Mouse (Mus musculus): ENCODE data around the gene Rad51. TPM values are rescaled to one million over a fixed set of nuclear protein-coding genes. Genes with fewer than 3 reads are reported as not detected.

The Rad51 gene
- total and polyA plus RNA-seq, 2 experiments from 2014 or later = 8.1 to 10.9 TPM

DNA sequence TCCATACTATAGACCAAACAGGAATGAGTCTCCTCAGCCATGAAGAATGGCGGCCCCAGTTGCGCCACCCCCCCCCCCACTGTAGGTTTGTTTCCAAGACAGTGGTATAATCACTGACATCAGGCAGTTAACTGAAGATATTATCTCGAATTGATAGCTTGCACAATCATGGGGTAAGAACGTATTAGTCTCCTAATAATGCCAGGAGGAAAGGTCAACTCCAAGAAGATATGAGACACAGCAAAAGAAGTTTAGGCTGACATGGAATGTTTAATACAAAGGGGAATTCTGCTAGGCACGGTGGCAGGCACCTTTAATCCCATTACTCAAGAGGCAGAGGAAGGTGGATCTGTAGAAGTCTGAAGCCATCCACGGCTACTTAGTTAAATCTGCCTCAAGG is 33.8 kb downstream of the Rad51 start:
- Histone ChIP-seq H3K27me3 (ENCODE audit: control insufficient read depth, insufficient read depth, low read length) (no peaks in the 10 kb centered on the region), H3K27ac (ENCODE audit: low read depth) (no peak overlapping the region), H3K9ac (replicated peaks; ENCODE audit: low read depth, low read length) (no peak overlapping the region), H3K4me3 (ENCODE audit: low read depth, low read length) (no peak overlapping the region), H3K36me3 (replicated peaks; ENCODE audit: control insufficient read depth, insufficient read depth, low read length) (peaks cover 84% of the 10 kb centered on the region), H3K9me3 (replicated peaks; ENCODE audit: control insufficient read depth, low read length) (no peaks in the 10 kb centered on the region), H3K4me1 (ENCODE audit: control insufficient read depth, insufficient read depth) (no peaks in the 10 kb centered on the region), H3K4me2 (ENCODE audit: low read depth, low read length) (no peak overlapping the region)
- 77% methylated on average over 6 of the region's 6 CpGs for WGBS
- TF ChIP-seq CTCF (IDR thresholded peaks at IDR 0.05; ENCODE audit: low read depth) (no peak), EP300 (IDR thresholded peaks at IDR 0.05; ENCODE audit: low read depth) (no peak)
- DNase-seq (ENCODE audit: low spot score) (no peak), ATAC-seq (ENCODE audit: insufficient read depth, low read depth) (no peak)

DNA sequence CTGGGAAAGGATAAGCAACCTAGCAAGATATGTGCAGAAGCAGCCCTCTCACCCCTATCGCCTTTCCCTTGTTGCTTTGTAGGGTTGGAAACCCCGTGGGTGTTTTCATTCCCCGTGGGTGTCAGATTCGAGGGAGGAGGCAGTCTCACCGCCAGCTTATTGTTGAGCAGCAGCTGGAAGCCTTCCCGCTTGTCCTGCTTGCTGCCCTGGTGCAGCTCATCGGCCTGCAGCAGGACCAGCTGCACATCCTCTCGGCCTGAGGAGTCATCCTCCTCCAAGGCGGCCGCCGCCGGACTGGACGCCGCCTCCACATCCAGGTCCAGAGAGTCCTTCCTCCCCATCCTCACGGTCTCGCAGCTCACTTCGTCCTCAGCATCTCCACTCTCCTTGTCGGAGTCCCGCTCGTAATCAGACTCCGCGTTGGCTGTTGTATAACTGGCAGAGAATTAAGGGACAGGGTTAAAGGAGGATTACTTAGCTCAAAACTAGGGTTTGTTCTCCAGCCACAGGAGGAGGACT is 34.6 kb downstream of the Rad51 start:
- H3K9me3 ChIP-seq (replicated peaks; ENCODE audit: control insufficient read depth, low read length) = no peaks in the 10 kb centered on the region
- ATAC-seq (ENCODE audit: insufficient read depth, low read depth) (no peak), DNase-seq (ENCODE audit: low spot score) (peak; percentile 8)
- no peaks in the 10 kb centered on the region for H3K4me1 ChIP-seq (ENCODE audit: control insufficient read depth, insufficient read depth)
- H3K4me3 ChIP-seq (ENCODE audit: low read depth, low read length) = no peak overlapping the region
- WGBS = 72% methylated on average over 22 of the region's 22 CpGs
- no peak overlapping the region for H3K9ac ChIP-seq (replicated peaks; ENCODE audit: low read depth, low read length)
- H3K27ac ChIP-seq (ENCODE audit: low read depth) = no peak overlapping the region
- H3K27me3 ChIP-seq (ENCODE audit: control insufficient read depth, insufficient read depth, low read length) = no peaks in the 10 kb centered on the region
- H3K36me3 ChIP-seq (replicated peaks; ENCODE audit: control insufficient read depth, insufficient read depth, low read length) = peaks cover 83% of the 10 kb centered on the region
- H3K4me2 ChIP-seq (ENCODE audit: low read depth, low read length) = no peak overlapping the region
- TF ChIP-seq CTCF (IDR thresholded peaks at IDR 0.05; ENCODE audit: low read depth) = no peak
- TF ChIP-seq EP300 (IDR thresholded peaks at IDR 0.05; ENCODE audit: low read depth) = no peak

DNA sequence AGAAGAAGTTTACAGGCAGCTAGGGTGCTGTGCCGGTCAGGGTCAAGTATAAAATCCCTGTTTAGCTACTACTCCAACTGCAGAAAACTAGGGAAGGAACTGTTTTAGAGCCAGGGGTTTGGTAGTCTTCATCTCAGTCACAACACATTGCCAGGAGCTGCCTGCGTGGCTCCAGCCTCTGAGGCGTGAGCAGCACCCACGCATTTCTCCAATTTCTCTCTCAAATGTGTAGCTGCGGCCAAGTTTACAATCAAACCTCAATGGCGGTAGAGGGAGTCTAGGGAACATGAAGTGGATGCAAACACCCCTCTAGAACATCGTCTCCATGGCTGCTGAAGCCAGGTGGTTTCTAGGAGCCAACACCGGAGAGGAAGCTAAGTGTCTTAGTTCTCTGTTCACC is 35.2 kb downstream of the Rad51 start:
- Histone ChIP-seq H3K4me2 (ENCODE audit: low read depth, low read length) (no peak overlapping the region), H3K27me3 (ENCODE audit: control insufficient read depth, insufficient read depth, low read length) (no peaks in the 10 kb centered on the region), H3K27ac (ENCODE audit: low read depth) (no peak overlapping the region), H3K9me3 (replicated peaks; ENCODE audit: control insufficient read depth, low read length) (no peaks in the 10 kb centered on the region), H3K36me3 (replicated peaks; ENCODE audit: control insufficient read depth, insufficient read depth, low read length) (peaks cover 83% of the 10 kb centered on the region), H3K4me3 (ENCODE audit: low read depth, low read length) (no peak overlapping the region), H3K4me1 (ENCODE audit: control insufficient read depth, insufficient read depth) (no peaks in the 10 kb centered on the region), H3K9ac (replicated peaks; ENCODE audit: low read depth, low read length) (no peak overlapping the region)
- 82% methylated on average over 8 of the region's 8 CpGs for WGBS
- ATAC-seq (ENCODE audit: insufficient read depth, low read depth) (no peak), DNase-seq (ENCODE audit: low spot score) (no peak)
- TF ChIP-seq CTCF (IDR thresholded peaks at IDR 0.05; ENCODE audit: low read depth) (no peak), EP300 (IDR thresholded peaks at IDR 0.05; ENCODE audit: low read depth) (no peak)

DNA sequence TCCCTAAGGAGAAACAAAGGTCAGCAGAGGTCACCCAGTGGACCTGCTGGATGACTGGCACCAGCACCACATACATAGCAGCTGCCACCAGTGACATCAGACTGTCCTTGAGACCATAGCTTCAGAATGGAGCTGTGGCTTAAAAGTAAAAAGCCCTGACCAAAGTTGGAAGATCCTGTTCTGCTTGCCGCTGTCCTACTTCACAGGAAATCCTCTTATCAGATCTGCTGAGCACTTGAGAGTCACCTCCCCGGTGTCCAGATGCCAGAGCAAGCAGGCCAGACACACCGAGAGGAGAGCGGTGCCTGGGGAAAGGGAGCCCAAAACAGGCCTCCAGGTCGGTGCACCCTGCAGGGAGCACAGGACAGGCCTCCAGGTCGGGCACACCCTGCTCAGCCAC is 39.7 kb downstream of the Rad51 start:
- WGBS = 34% methylated on average over 6 of the region's 6 CpGs
- Histone ChIP-seq H3K4me1 (ENCODE audit: control insufficient read depth, insufficient read depth) (peaks cover 9% of the 10 kb centered on the region; the same call in 1 of the 2 replicates), H3K27me3 (ENCODE audit: control insufficient read depth, insufficient read depth, low read length) (no peaks in the 10 kb centered on the region), H3K36me3 (replicated peaks; ENCODE audit: control insufficient read depth, insufficient read depth, low read length) (peaks cover 62% of the 10 kb centered on the region), H3K27ac (ENCODE audit: low read depth) (no peak overlapping the region), H3K4me2 (ENCODE audit: low read depth, low read length) (no peak overlapping the region), H3K9ac (replicated peaks; ENCODE audit: low read depth, low read length) (no peak overlapping the region), H3K9me3 (replicated peaks; ENCODE audit: control insufficient read depth, low read length) (no peaks in the 10 kb centered on the region), H3K4me3 (ENCODE audit: low read depth, low read length) (no peak overlapping the region)
- DNase-seq (ENCODE audit: low spot score) (no peak), ATAC-seq (ENCODE audit: insufficient read depth, low read depth) (no peak)
- TF ChIP-seq EP300 (IDR thresholded peaks at IDR 0.05; ENCODE audit: low read depth) (no peak), CTCF (IDR thresholded peaks at IDR 0.05; ENCODE audit: low read depth) (no peak)

DNA sequence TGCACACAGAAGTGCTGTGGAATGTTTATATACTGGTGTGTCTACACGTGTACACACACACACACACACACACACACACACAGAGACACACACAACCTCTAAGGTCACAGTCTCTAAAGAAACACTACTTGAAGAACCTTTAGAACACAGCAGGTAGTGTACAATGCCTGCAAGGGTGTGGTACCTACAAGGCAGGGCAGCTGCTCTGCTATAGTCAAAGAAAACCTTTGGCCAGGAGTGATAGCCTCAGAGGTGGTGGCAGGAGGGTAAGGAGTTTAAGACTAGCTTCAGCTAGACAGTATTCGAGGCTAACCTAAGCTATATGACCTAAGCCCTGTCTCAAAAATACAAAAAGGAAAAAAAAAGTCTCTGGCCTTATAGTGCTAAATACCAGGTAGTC is 42.1 kb downstream of the Rad51 start:
- TF ChIP-seq CTCF (IDR thresholded peaks at IDR 0.05; ENCODE audit: low read depth) (no peak), EP300 (IDR thresholded peaks at IDR 0.05; ENCODE audit: low read depth) (no peak)
- Histone ChIP-seq H3K27me3 (ENCODE audit: control insufficient read depth, insufficient read depth, low read length) (no peaks in the 10 kb centered on the region), H3K9me3 (replicated peaks; ENCODE audit: control insufficient read depth, low read length) (no peaks in the 10 kb centered on the region), H3K27ac (ENCODE audit: low read depth) (no peak overlapping the region), H3K4me3 (ENCODE audit: low read depth, low read length) (no peak overlapping the region), H3K9ac (replicated peaks; ENCODE audit: low read depth, low read length) (no peak overlapping the region), H3K4me1 (ENCODE audit: control insufficient read depth, insufficient read depth) (peaks cover 9% of the 10 kb centered on the region; the same call in 1 of the 2 replicates), H3K36me3 (replicated peaks; ENCODE audit: control insufficient read depth, insufficient read depth, low read length) (peaks cover 46% of the 10 kb centered on the region), H3K4me2 (ENCODE audit: low read depth, low read length) (no peak overlapping the region)
- 75% methylated on average over 2 of the region's 2 CpGs for WGBS
- DNase-seq (ENCODE audit: low spot score) = no peak
- ATAC-seq (ENCODE audit: insufficient read depth, low read depth) = no peak

GRCm38 (mm10) chr2:119155388-119155787 is 42.8 kb downstream of the Rad51 start:
- no peak overlapping the region; the same call in 1 of the 2 replicates for H3K9ac ChIP-seq (replicated peaks; ENCODE audit: low read depth, low read length)
- no peaks in the 10 kb centered on the region for H3K9me3 ChIP-seq (replicated peaks; ENCODE audit: control insufficient read depth, low read length)
- peak overlapping the region; percentile 95 for H3K4me2 ChIP-seq (ENCODE audit: low read depth, low read length)
- peak overlapping the region; percentile 98 for H3K4me3 ChIP-seq (ENCODE audit: low read depth, low read length)
- 27% methylated on average over 9 of the region's 9 CpGs for WGBS
- TF ChIP-seq CTCF (IDR thresholded peaks at IDR 0.05; ENCODE audit: low read depth) (no peak), EP300 (IDR thresholded peaks at IDR 0.05; ENCODE audit: low read depth) (no peak)
- ATAC-seq (ENCODE audit: insufficient read depth, low read depth) = no peak
- DNase-seq (ENCODE audit: low spot score) = no peak
- H3K36me3 ChIP-seq (replicated peaks; ENCODE audit: control insufficient read depth, insufficient read depth, low read length) = peaks cover 39% of the 10 kb centered on the region
- no peak overlapping the region for H3K27ac ChIP-seq (ENCODE audit: low read depth)
- H3K4me1 ChIP-seq (ENCODE audit: control insufficient read depth, insufficient read depth) = peaks cover 9% of the 10 kb centered on the region; the same call in 1 of the 2 replicates
- no peaks in the 10 kb centered on the region for H3K27me3 ChIP-seq (ENCODE audit: control insufficient read depth, insufficient read depth, low read length)
